Mouse (Mus musculus) left cerebral cortex, adult 9 months (tissue): ENCODE results near the gene Atg9b.

Source experiments
- DNase-seq, 2 experiments: peaks; one replicate each; pipeline ENCODE4 v3.0.0; 2022; ENCODE audit warnings: low spot score in 2 of 2

The Atg9b gene

GRCm38 (mm10) chr5:24391864-24392263 lies at the start of gene Atg9b:
Gene Atg9b, minus strand, starts transcription at chr5:24392143.
- DNase-seq: no peak

DNA sequence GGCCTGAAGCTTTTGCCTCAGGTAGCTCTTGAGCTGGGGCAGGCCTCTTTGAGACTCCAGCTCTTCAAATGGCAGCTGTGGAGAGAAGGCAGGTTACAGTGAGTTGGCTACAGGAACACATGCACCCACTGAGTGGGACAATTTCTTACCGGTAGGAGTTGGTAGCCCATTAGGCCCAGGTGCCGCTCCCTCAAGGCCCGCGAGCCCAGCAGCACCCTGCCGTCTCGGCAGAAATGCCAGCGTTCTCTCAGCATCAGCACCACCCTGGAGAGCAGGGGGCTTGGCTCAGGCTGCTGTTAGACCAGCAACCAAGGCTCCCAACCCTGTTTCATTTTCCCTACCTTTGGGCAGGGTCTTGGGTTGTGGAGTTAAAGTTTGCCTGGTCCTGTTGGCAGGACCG lies 49.2 kb upstream of the Atg9b start:
- no peak for DNase-seq

DNA sequence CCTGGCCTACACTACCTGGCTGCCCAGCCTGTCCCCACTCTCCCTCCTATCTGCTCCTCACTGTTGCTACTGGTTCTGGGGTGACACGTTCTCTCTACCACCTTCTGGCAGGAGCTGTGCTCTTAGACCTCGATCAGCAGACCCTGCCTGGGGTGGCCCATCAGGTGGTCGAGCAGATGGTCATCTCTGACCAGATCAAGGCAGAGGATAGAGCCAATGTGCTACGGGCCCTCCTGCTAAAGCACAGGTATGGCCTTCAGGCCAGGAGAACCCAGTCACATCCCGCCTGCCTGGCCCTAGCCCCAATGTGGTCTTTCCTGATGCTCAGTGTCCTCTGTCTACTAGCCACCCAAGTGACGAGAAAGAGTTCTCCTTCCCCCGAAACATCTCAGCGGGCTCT lies 42.0 kb upstream of the Atg9b start:
- no peak for DNase-seq

GRCm38 (mm10) chr5:24428596-24428995 lies 36.7 kb upstream of the Atg9b start:
- no peak for DNase-seq

DNA sequence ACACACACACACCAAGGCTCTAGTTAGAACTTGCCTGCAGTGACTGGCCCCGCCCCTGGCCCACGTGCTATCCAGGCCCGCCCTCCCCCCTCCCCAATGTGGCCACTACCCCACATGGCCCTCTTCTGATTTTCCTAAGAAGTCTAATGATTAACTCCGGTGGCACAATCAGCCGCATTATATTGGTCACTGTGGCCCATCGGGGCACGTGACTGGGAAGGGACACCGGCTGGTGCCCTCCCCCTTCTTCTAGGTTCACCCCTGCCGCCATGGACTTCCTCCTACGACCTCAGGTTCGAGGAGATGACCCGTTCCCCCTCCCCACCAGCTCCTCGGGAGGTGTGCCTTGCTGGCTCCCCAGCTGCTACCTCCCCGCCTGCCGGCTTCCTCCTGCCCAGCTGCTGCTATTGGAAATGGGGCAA lies 36.0 kb upstream of the Atg9b start:
- no peak for DNase-seq

- DNase-seq: no peak
Observed at GRCm38 (mm10) chr5:24427285-24427633, 35.3 kb upstream of the Atg9b start.

GRCm38 (mm10) chr5:24426556-24427284 lies 34.8 kb upstream of the Atg9b start:
- no peak for DNase-seq

DNA sequence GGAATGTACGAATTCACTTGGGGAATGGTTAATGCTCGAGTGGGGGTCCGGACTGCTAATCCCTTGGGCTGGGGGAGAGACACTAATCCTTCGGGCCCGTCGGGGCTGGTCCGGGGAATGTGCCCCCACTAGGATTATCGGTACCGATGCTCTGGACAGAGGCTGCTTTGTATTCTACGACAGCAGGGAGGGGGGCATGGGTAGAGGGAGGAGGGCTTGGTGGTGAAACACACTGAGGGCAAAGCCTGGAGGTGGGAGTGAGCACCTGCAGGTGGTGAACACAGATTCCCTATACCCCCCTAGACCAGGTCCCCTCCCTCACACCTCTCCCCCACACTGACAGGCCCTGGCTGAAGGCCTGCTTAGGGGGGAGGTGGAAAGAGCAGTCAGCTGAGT lies 34.1 kb upstream of the Atg9b start:
- DNase-seq: no peak

- no peak for DNase-seq
Observed at GRCm38 (mm10) chr5:24425421-24426036, 33.6 kb upstream of the Atg9b start.

DNA sequence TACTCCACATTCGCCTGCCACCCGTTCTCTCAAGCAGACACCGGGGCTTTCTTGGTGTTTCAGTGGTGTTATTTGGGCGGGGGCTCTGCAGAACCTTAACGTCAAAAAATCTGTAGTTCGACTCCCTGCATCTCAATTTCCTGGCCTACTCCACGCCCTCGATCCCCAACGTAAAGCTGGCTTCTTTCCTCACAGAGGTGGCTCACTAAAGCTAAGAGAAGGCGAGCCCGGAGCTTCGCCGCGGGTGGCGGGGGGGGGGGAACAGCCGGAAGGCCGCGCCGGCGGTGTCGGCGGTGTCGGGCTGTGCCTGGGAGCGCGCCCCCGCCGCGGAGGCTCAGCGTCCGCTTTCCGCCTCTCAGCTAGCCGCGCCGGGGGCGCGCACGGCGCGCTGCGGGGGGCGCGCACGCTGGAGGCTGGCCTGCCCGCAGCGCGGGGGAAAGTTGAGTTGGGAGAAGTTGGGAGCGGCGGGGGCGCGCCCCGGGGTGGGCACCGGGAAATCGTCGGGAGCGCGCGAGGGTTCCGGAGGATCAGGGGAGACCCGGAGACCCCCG lies 33.0 kb upstream of the Atg9b start:
- peak in 1 of 2 experiments; percentile 56 for DNase-seq

DNA sequence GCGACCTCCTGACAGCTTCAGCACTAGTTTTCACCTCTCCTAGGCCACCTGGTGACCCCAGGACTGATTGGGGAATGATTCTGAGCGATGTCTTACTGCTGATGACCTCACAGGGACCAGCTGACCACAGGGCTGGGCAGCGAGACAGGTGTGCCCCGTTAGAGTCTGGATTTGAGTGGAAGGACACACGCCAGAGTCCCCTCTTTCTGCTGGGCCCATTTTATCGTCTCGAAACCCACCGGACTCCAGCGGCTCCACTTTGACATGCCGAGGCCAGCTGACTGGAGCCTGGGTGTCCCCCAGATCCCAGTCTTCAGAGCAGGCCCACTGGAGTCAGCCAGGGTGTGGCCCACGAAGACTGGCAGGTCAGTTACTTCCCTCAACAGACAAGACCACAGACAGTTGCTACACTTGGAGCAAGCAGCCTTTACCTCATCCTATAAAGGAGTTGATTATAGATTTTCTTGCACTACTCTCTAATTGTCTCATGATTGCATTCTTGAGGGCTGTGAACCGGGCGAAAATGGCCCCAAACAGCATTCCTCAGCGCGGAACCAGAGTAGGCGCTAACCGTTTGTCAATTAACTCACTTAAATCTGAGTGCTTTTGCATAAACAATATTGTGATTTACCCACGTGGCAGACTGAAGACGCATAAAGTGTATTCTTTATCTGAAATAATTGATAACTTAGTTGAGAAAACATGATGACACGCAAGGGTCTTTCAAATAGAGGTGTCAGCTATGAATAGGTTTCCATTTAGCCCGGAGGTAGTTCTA lies 32.2 kb upstream of the Atg9b start:
- no peak for DNase-seq

DNA sequence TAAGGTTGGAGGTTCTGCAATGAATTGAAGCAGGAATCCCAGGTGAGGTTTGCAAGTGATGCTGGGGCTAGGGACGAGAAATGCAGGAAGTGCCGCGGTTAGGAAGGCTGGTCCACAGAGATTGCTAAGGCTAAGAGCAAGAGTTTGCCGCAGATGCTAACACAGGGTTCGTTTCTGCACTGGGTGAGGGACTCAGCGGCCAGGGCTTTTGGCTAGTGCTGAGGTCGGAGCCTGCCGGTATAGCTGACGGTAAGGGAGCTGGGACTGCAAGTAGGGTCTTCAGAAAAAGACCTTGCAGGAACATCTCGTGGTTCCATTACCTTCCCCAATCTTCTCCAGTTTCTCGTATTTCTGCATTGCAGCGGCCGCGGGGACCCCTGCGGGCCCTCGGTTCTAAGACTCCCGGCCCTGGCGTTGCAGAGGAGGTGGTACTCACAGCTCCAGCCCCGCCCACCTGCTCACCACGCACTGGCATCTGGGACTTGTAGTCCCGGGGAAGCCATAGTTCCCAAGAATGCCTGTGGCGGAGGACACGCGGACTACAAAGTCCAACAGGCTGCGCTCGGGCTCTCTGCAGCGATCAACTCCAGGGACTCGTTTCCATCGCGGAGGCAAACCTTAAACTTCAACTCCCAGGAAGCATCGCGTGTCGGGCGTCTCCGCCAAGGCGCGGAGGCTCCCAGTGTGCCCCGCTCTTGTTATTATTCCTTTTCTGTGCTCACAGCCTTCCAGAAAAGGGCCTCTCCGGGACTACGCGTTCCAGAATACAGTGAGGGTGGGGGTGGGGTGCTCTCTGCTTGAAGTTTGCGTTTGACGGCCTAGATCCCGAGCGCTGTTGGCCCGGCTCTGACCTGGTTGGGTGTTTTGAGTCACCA lies 31.4 kb upstream of the Atg9b start, which contains the start of the genes Cdk5 and Slc4a2:
Gene Cdk5 (minus strand): TSS at position 402 of the 875 bp plus-strand sequence.
Gene Slc4a2 (plus strand): TSS at position 709 of the 875 bp plus-strand sequence.
- DNase-seq: peak; percentile 99 to 100

DNA sequence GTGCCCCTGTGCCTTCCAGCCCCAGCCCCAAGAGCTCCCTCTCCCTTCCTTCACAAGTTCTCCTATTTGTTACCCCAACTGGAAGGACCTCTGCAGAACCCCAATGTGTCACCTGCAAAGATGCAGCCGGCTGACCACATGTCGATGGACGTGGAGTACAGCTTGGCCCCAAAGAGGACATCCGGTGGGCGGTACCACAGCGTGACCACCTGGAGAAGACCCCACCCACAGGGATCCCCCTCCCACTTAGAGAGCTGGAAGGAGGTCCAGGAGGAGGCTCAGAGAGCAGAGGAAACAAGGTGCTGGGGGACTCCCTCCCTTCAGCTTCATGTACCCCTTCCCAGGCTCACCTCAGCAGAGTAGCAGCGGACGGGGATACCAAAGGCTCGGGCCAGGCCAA lies 28.4 kb upstream of the Atg9b start:
- DNase-seq: no peak

DNA sequence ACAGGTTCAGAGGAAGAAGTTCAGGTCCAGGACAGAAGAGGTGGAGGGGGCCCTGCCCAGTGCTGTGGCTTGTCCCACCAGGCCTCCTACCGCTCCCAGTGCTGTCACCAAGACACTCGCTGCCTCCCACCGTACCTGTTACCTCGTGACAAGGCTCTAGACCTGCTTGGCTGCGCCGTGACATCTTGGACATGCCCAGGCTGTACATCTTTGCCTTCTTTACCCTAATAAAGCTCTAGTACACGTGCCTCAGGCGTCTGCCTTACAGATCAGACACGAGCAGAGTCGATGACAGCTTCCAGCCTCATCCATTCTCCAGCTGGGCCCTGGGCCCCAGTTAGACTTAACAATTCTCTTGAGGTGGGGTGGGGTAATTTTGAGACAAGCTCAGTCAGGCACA lies 25.6 kb upstream of the Atg9b start:
- no peak for DNase-seq

DNA sequence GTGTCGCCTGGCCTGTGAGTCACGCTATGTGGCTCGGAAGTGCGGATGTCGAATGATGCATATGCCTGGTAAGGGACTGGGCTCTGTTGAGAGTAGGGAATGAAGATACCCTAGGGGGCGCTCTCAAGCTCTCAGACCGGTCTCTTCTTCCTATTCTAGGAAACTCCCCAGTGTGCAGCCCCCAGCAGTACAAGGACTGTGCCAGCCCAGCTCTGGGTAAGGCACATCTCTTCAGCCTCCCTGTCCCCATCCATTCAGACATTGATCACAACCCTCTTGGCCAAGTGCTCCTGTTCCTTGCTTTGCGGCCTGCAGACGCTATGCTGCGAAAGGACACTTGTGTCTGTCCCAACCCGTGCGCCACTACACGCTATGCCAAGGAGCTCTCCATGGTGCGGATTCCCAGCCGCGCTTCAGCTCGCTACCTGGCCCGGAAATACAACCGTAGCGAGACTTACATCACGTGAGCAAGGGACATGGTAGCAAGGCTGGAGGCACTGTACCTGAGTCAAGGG lies 24.3 kb upstream of the Atg9b start:
- DNase-seq: peak in 1 of 2 experiments; percentile 82

DNA sequence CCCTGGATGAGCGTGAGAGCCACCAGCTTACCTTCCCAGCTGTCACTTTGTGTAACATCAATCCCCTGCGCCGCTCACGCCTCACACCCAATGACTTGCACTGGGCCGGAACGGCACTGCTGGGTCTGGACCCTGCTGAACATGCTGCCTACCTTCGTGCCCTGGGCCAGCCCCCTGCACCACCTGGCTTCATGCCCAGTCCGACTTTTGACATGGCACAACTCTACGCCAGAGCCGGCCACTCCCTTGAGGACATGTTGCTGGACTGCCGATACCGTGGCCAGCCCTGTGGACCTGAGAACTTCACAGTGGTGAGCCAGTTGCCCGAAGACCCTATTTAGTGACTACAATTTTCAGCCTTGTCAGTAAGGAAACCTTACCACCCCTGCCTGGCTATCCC lies 22.0 kb upstream of the Atg9b start:
- no peak for DNase-seq

DNA sequence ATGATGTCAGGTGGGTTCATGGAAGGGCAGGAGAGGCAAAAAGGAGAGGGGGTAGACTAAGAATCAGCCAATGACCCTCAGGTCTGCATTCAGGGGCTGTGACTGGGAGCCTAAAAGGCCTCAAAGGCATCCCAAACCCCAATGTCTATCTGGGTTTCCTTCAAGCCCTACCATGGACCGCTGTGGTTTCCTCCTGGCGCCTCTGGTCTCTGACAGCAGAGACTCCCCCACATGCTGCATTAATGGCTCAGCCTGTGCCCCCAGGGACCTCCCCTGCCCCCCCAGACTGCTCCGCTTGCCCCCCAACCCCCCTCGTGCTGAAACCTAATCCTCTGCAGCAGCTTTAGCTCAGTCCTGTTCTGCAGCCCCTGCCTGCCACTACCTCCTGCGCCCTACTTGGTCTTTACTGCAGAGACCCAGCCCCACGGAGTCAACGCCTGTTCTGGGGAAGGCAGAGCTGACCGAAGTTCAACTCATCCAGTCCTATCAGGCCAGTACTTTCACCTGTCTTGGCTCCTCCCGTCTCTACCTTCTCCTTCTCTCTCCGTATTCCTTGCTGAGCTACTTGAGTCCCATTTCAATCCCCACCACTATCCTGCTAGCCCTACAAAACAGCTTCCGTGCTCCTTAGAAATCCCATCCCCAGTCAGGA lies 21.2 kb upstream of the Atg9b start, which contains the start of gene Asic3:
Gene Asic3 (plus strand): TSS at position 351 of the 652 bp plus-strand sequence.
- DNase-seq: no peak

- DNase-seq: no peak
Observed at GRCm38 (mm10) chr5:24412063-24412462, 20.1 kb upstream of the Atg9b start.

DNA sequence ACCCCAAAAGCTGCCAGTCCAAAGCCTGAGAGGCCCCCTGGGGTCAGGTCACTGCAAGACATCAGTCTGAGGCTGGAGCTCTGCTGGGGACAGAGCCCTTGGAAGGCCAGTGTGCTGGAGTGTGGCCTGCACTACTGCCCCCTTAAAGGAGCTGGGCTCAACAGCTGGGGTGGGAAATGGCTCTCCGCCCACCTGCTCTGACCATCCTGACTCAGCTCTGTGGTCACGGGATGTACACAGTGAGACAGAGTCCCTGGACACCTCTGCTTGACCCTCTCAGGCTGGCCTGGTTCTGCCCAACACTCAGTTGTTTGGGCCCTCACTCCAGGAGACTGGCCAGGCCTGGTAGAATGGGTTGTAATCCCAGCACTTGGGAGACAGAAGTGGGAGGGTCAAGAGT lies 17.5 kb upstream of the Atg9b start:
- no peak for DNase-seq

DNA sequence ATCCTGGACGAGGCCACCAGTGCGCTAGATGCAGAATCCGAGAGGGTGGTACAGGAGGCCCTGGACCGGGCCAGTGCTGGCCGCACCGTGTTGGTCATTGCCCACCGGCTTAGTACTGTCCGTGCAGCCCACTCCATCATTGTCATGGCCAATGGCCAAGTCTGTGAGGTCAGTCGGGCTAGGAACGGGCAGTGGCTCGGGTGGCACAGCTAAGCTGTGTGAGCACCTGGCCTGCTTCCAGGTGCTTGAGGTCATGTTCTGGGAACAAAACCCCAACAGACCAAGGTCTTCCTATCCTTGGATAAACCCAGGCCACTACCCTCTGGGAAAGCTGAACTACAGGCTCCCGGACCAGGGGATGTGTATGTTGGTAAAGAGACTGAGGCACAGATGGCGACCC lies 16.7 kb upstream of the Atg9b start:
- peak in 1 of 2 experiments; percentile 37 for DNase-seq
